Mouse (Mus musculus): ENCODE results near the gene Slc30a2.

GRCm38 (mm10) chr4:134356591-134357460 is 13.8 kb downstream of the Slc30a2 start:
- no peak; the same call in 1 of the 2 replicates for TF ChIP-seq POLR2A (IDR thresholded peaks at IDR 0.05; ENCODE audit: control insufficient read depth, low read depth, low read length)
- TF ChIP-seq CTCF (IDR thresholded peaks at IDR 0.05; ENCODE audit: control insufficient read depth, insufficient read depth, insufficient replicate concordance, low read depth, low read length) = peak; percentile 97
